Mouse (Mus musculus) forebrain, embryonic 14.5 days (tissue): Measurements from ENCODE around the gene Gm28308. TPM values are rescaled to one million over a fixed set of nuclear protein-coding genes. Genes with fewer than 3 reads are reported as not detected.

Source experiments
- ATAC-seq: fragments of 200-750 bp; cut with Nextera tagmentation; 2 replicates; pipeline ENCODE4 v1.8.0; 2017; ENCODE audit warnings: mild to moderate bottlenecking, moderate library complexity
- DNase-seq: peaks from one replicate; pipeline ENCODE4 v3.0.0-alpha.2; 2015; ENCODE audit warnings: low spot score
- H3K27ac ChIP-seq: fragments of 300-500 bp; sonication (generic); 2 replicates; pipeline ENCODE4 v1.5.1; 2014; ENCODE audit warnings: low read depth, mild to moderate bottlenecking, control low read depth, low read length, moderate library complexity
- H3K27me3 ChIP-seq: fragments of 300-500 bp; sonication (generic); replicated peaks from 2 replicates; pipeline ENCODE4 v1.6.1; 2014; ENCODE audit warnings: low read length, control low read depth, mixed read lengths; ENCODE audit not compliant: control insufficient read depth, insufficient read depth
- H3K36me3 ChIP-seq: fragments of 300-500 bp; sonication (generic); 2 replicates; pipeline ENCODE4 v1.6.1; 2014; ENCODE audit warnings: low read length, control low read depth; ENCODE audit not compliant: control insufficient read depth, insufficient read depth
- H3K4me1 ChIP-seq: fragments of 300-500 bp; sonication (generic); 2 replicates; pipeline ENCODE4 v1.6.1; 2014; ENCODE audit warnings: antibody characterized with exemption, low read length, control low read depth; ENCODE audit not compliant: control insufficient read depth, insufficient read depth
- H3K4me2 ChIP-seq: fragments of 300-500 bp; sonication (generic); 2 replicates; pipeline ENCODE4 v1.6.1; 2014; ENCODE audit warnings: mild to moderate bottlenecking, control low read depth, low read length
- H3K4me3 ChIP-seq: fragments of 300-500 bp; sonication (generic); 2 replicates; pipeline ENCODE4 v1.5.1; 2014; ENCODE audit warnings: low read depth, low read length, control low read depth
- H3K9ac ChIP-seq: fragments of 300-500 bp; sonication (generic); 2 replicates; pipeline ENCODE4 v1.6.1; 2014; ENCODE audit warnings: mild to moderate bottlenecking, low read length, control low read depth, moderate library complexity
- H3K9me3 ChIP-seq: fragments of 300-500 bp; sonication (generic); replicated peaks from 2 replicates; pipeline ENCODE4 v1.6.1; 2016; ENCODE audit warnings: low read length, control low read depth, mixed read lengths; ENCODE audit not compliant: control insufficient read depth
- WGBS: fragments of 180-500 bp; shearing (Covaris S2); extraction: QIAGEN DNeasy Blood & Tissue Kit; methylation state at CpG from one replicate; pipeline ENCODE4 v1.1.7; 2014; 5-methylcytosine and 5-hydroxymethylcytosine counted together
- polyA plus RNA-seq: library from polyadenylated mRNA; unstranded; fragments of >200 nt; fragmentation: Nextera tagmentation; extraction: Ambion mirVana; gene quantifications from 2 replicates; pipeline ENCODE4 v1.2.1, GENCODE M21; 2014

Gm28308 gene
- polyA plus RNA-seq, 1 experiment from 2014 or later, result not detected

DNA sequence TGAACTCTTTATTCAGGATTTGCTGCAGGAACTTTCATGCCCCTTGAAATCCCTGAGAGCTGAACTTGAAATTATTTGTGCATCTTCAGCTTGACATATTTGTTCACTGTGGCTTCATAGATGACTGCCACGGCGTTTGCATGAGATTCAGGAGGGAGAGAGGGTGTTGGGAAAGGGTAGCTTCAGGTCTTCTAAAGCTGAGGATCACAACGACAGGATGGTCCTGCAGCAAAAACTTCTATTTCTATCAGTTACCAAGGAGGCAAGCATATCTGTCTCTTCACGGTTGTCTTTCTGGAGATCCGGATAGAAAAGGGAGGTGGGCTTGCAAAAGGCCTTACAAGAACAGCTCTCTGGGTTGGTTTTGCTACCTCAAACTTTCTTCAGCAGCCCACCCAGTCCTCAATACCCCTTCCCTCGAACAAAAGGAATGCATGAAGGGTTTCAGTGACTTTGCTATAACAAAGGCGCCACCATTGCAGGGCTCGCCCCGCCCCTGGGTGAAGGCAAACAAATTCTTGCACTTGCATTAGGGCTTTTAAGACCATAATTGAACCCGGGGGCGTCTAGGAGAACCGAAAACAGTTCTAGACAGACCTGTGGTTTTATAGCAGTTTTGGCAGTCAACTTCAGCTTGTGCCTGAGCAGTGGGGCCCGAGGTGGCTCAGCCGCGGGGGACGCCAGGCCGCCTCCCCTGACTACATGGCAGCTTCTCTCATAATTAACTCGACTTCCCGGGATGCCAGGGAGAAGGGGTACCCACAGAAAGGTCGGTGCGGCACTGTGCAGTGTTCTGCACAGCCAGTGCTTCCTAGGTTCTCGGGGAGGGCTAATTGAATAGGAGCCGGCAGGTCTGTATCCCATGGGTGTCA lies 34.9 kb upstream of the Gm28308 start:
- Histone ChIP-seq H3K9me3 (no peaks in the 10 kb centered on the region), H3K4me3 (no peak overlapping the region), H3K36me3 (no peaks in the 10 kb centered on the region), H3K4me1 (no peaks in the 10 kb centered on the region), H3K27me3 (peaks cover 98% of the 10 kb centered on the region), H3K9ac (no peak overlapping the region), H3K27ac (no peak overlapping the region), H3K4me2 (no peak overlapping the region)
- ATAC-seq (no peak), DNase-seq (no peak)
- 1% methylated on average over 23 of the region's 23 CpGs for WGBS

- DNase-seq (no peak), ATAC-seq (no peak)
- 4% methylated on average over 3 of the region's 3 CpGs for WGBS
- peaks cover 98% of the 10 kb centered on the region for H3K27me3 ChIP-seq
- H3K9me3 ChIP-seq, result no peaks in the 10 kb centered on the region
- no peak overlapping the region for H3K4me2 ChIP-seq
- no peak overlapping the region for H3K27ac ChIP-seq
- no peaks in the 10 kb centered on the region for H3K36me3 ChIP-seq
- no peak overlapping the region for H3K9ac ChIP-seq
- no peaks in the 10 kb centered on the region for H3K4me1 ChIP-seq
- no peak overlapping the region for H3K4me3 ChIP-seq
These were observed 33.8 kb upstream of the Gm28308 start for GRCm38 (mm10) chr6:52246916-52247315.

GRCm38 (mm10) chr6:52246403-52246803 lies 33.3 kb upstream of the Gm28308 start:
- DNase-seq (no peak), ATAC-seq (no peak)
- no peaks in the 10 kb centered on the region for H3K4me1 ChIP-seq
- H3K9me3 ChIP-seq, result no peaks in the 10 kb centered on the region
- WGBS, result 0% methylated on average over 26 of the region's 26 CpGs
- no peak overlapping the region for H3K4me2 ChIP-seq
- H3K4me3 ChIP-seq, result no peak overlapping the region
- H3K27ac ChIP-seq, result no peak overlapping the region
- no peaks in the 10 kb centered on the region for H3K36me3 ChIP-seq
- H3K27me3 ChIP-seq, result peaks cover 98% of the 10 kb centered on the region
- H3K9ac ChIP-seq, result no peak overlapping the region

GRCm38 (mm10) chr6:52245757-52246142 lies 32.6 kb upstream of the Gm28308 start, which contains the start of gene Hoxa11:
Gene Hoxa11, minus strand, starts transcription at chr6:52245810.
- ATAC-seq, result no peak
- no peak for DNase-seq
- no peaks in the 10 kb centered on the region for H3K4me1 ChIP-seq
- H3K4me2 ChIP-seq, result no peak within 1 kb of the TSS
- no peak within 1 kb of the TSS for H3K9ac ChIP-seq
- H3K27me3 ChIP-seq, result peaks cover 98% of the 10 kb centered on the region
- no peaks in the 10 kb centered on the region for H3K9me3 ChIP-seq
- 2% methylated on average over 20 of the region's 20 CpGs for WGBS
- no peak within 1 kb of the TSS for H3K27ac ChIP-seq
- H3K4me3 ChIP-seq, result no peak within 1 kb of the TSS
- H3K36me3 ChIP-seq, result no peaks in the 10 kb centered on the region

DNA sequence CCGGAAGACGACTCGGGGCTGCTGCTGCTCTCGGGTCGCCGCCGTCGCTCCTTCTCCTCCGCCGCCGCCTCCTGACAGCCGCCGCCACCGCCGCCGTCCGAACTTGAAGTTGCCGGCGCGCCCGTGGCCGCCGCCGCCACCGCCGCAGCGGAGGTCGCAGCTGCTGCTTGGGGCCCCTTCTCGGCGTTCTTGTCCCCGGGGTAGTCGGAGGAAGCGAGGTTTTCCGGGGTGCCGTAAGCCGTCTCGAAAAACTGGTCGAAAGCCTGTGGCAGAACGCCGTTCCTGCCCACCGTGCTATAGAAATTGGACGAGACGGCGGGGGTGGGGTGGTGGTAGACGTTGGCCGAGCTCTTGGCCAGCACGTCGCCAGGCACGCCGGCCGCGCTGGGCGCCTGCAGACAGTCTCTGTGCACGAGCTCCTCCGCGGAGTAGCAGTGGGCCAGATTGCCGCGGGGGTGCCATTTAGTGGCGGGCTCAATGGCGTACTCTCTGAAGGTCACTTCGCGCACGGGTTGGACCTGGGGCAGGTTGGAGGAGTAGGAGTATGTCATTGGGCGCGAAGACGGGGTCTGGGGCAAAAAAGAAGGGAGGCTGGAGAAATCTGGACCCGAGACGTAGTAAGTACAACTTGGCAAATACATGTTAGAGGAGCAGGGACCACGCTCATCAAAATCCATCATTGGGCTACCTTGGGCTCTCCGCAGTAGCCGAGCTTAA lies 32.1 kb upstream of the Gm28308 start:
- H3K4me2 ChIP-seq, result no peak overlapping the region
- no peak overlapping the region for H3K9ac ChIP-seq
- no peak overlapping the region for H3K4me3 ChIP-seq
- no peak overlapping the region for H3K27ac ChIP-seq
- no peaks in the 10 kb centered on the region for H3K36me3 ChIP-seq
- no peak for DNase-seq
- H3K4me1 ChIP-seq, result no peaks in the 10 kb centered on the region
- under 1% methylated on average over 71 of the region's 71 CpGs for WGBS
- peaks cover 98% of the 10 kb centered on the region for H3K27me3 ChIP-seq
- ATAC-seq, result no peak
- no peaks in the 10 kb centered on the region for H3K9me3 ChIP-seq

DNA sequence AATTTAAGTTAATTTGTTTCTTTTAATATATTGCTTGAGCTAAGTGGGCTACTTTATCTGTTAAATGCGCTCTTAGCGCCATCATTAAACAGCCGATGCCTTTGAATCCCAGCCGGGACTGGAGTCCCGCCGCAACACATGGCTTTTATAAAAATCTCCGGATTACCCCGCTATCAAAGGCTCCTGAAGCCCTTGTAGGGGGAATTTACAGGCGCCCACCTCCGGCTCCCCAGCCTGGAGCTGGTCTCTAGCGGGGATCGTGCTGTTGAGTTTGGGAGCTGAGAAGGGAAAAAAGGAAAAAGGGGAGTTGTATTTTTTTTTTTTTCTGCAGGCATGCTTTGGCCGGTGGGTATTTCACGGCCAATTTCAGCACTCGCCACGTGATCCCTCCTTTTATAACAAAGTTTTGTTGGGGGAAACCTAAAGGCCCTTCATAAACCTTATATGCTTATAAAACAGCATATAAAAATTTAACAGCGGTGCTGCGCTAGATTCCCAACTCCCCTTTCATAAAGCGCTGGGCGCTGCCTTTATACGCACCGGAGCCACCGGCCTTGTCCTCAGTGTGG lies 31.4 kb upstream of the Gm28308 start:
- Histone ChIP-seq H3K27me3 (peaks cover 98% of the 10 kb centered on the region), H3K9me3 (no peaks in the 10 kb centered on the region), H3K4me1 (no peaks in the 10 kb centered on the region), H3K9ac (no peak overlapping the region), H3K36me3 (no peaks in the 10 kb centered on the region), H3K27ac (no peak overlapping the region), H3K4me3 (no peak overlapping the region), H3K4me2 (no peak overlapping the region)
- no peak for ATAC-seq
- no peak for DNase-seq
- 2% methylated on average over 23 of the region's 23 CpGs for WGBS

- no peak overlapping the region for H3K4me2 ChIP-seq
- no peaks in the 10 kb centered on the region for H3K36me3 ChIP-seq
- H3K27ac ChIP-seq, result no peak overlapping the region
- H3K27me3 ChIP-seq, result peaks cover 96% of the 10 kb centered on the region
- no peaks in the 10 kb centered on the region for H3K9me3 ChIP-seq
- under 1% methylated on average over 12 of the region's 12 CpGs for whole genome bisulfite sequencing
- no peaks in the 10 kb centered on the region for H3K4me1 ChIP-seq
- no peak overlapping the region for H3K4me3 ChIP-seq
- no peak overlapping the region for H3K9ac ChIP-seq
- ATAC-seq (no peak), DNase-seq (no peak)
These were observed 30.6 kb upstream of the Gm28308 start for GRCm38 (mm10) chr6:52243681-52244121.

DNA sequence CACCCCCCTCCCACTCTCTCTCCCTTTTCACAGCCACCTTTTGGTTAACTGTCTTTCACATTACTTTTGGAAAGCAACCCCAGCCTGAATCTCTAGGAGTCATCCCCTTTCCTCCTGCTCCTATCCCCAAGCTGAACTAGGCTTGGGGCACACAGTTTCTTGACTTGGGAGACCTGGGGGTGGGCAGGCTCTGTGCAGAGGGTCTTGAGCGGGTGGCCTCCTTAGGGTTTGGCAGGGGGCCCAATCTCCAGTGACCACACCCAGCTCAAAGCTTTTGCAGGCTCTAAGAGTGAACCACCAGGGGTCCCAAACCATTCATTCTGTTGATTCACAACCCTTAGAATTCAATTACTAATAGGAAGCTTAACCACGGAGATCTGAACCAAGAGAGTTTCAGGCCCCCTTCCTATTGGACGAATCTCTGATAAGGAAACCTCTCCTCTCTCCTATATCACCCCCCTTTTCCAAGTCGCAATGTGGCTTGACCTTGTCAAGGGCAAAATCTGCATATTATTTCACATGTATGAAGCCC lies 29.7 kb upstream of the Gm28308 start:
- Histone ChIP-seq H3K36me3 (no peaks in the 10 kb centered on the region), H3K27me3 (peaks cover 96% of the 10 kb centered on the region), H3K4me1 (no peaks in the 10 kb centered on the region), H3K4me2 (no peak overlapping the region), H3K9me3 (no peaks in the 10 kb centered on the region), H3K9ac (no peak overlapping the region), H3K4me3 (no peak overlapping the region), H3K27ac (no peak overlapping the region)
- ATAC-seq, result no peak
- DNase-seq, result no peak
- 3% methylated on average over 4 of the region's 4 CpGs for WGBS
